Mouse (Mus musculus): ENCODE data around the gene Otogl.

- TF ChIP-seq CTCF (IDR thresholded peaks at IDR 0.05; ENCODE audit: low read depth, low read length) (no peak), POLR2A (IDR thresholded peaks at IDR 0.05; ENCODE audit: extremely low read depth, insufficient read depth, low read length) (no peak)
Measured at GRCm38 (mm10) chr10:107829151-107829550, 82.8 kb downstream of the Otogl start.
